Mouse (Mus musculus) heart, postnatal 0 days (tissue): Measurements from ENCODE around the gene Meis2. TPM values are rescaled to one million over a fixed set of nuclear protein-coding genes. Genes with fewer than 3 reads are reported as not detected.

Source experiments
- ATAC-seq: fragments of 200-750 bp; cut with Nextera tagmentation; 2 replicates; pipeline ENCODE4 v1.8.0; 2017; ENCODE audit warnings: low read depth, moderate number of reproducible peaks, moderate library complexity; ENCODE audit not compliant: insufficient read depth
- DNase-seq: peaks from one replicate; pipeline ENCODE4 v3.0.0-alpha.2; 2016; ENCODE audit warnings: low spot score
- H3K27ac ChIP-seq: fragments of 300-500 bp; sonication (generic); 2 replicates; pipeline ENCODE4 v1.5.1; 2014; ENCODE audit warnings: low read depth, mild to moderate bottlenecking
- H3K27me3 ChIP-seq: fragments of 300-500 bp; sonication (generic); 2 replicates; pipeline ENCODE4 v1.6.1; 2014; ENCODE audit warnings: low read length, mixed read lengths; ENCODE audit not compliant: control insufficient read depth, insufficient read depth
- H3K36me3 ChIP-seq: fragments of 300-500 bp; sonication (generic); replicated peaks from 2 replicates; pipeline ENCODE4 v1.6.1; 2014; ENCODE audit warnings: low read length, mixed read lengths; ENCODE audit not compliant: control insufficient read depth, insufficient read depth
- H3K4me1 ChIP-seq: fragments of 300-500 bp; sonication (generic); 2 replicates; pipeline ENCODE4 v1.6.1; 2014; ENCODE audit warnings: antibody characterized with exemption; ENCODE audit not compliant: control insufficient read depth, insufficient read depth
- H3K4me2 ChIP-seq: fragments of 300-500 bp; sonication (generic); 2 replicates; pipeline ENCODE4 v1.6.1; 2014; ENCODE audit warnings: low read depth, mild to moderate bottlenecking, low read length, moderate library complexity
- H3K4me3 ChIP-seq: fragments of 300-500 bp; sonication (generic); 2 replicates; pipeline ENCODE4 v1.5.1; 2014; ENCODE audit warnings: low read depth, low read length
- H3K9ac ChIP-seq: fragments of 300-500 bp; sonication (generic); replicated peaks from 2 replicates; pipeline ENCODE4 v1.6.1; 2014; ENCODE audit warnings: low read depth, low read length, mixed read lengths
- H3K9me3 ChIP-seq: fragments of 300-500 bp; sonication (generic); replicated peaks from 2 replicates; pipeline ENCODE4 v1.6.1; 2016; ENCODE audit warnings: low read length; ENCODE audit not compliant: control insufficient read depth
- CTCF ChIP-seq: IDR thresholded peaks from 2 replicates; pipeline ENCODE4 v1.5.1; 2016; ENCODE audit warnings: antibody characterized with exemption, control low read depth, low read depth
- EP300 ChIP-seq: IDR thresholded peaks from 2 replicates; pipeline ENCODE4 v1.6.1; 2016; ENCODE audit warnings: antibody characterized with exemption, low read depth
- WGBS: fragments of 180-500 bp; shearing (Covaris S2); extraction: QIAGEN DNeasy Blood & Tissue Kit; methylation state at CpG from one replicate; pipeline ENCODE4 v1.1.7; 2014; 5-methylcytosine and 5-hydroxymethylcytosine counted together
- polyA plus RNA-seq: library from polyadenylated mRNA; unstranded; fragments of >200 nt; fragmentation: Nextera tagmentation; extraction: Ambion mirVana; gene quantifications from 2 replicates; pipeline ENCODE4 v1.2.1, GENCODE M21; 2015
- total RNA-seq: library from RNA; depleted of rRNA; stranded (reverse); fragments of >200 nt; gene quantifications from 2 replicates; pipeline ENCODE4 v1.2.3, GENCODE M21; 2014; ENCODE audit warnings: low replicate concordance

The Meis2 gene
- total and polyA plus RNA-seq, 2 experiments from 2014 or later, result 15.4 to 42.2 TPM

- Histone ChIP-seq H3K4me1 (no peaks in the 10 kb centered on the region), H3K4me2 (no peak overlapping the region), H3K4me3 (no peak overlapping the region), H3K27me3 (no peaks in the 10 kb centered on the region), H3K27ac (no peak overlapping the region), H3K9ac (no peak overlapping the region), H3K36me3 (no peaks in the 10 kb centered on the region), H3K9me3 (no peaks in the 10 kb centered on the region)
- 77% methylated on average over 9 of the region's 9 CpGs for WGBS
- ATAC-seq, result no peak
- TF ChIP-seq CTCF (no peak), EP300 (no peak)
- no peak for DNase-seq
Observed at GRCm38 (mm10) chr2:115884184-115884583, 181.5 kb downstream of the Meis2 start.

GRCm38 (mm10) chr2:115883520-115883919 is 182.1 kb downstream of the Meis2 start:
- Histone ChIP-seq H3K36me3 (no peaks in the 10 kb centered on the region), H3K4me3 (no peak overlapping the region), H3K4me1 (no peaks in the 10 kb centered on the region), H3K27me3 (no peaks in the 10 kb centered on the region), H3K4me2 (no peak overlapping the region), H3K9ac (no peak overlapping the region), H3K9me3 (no peaks in the 10 kb centered on the region), H3K27ac (no peak overlapping the region)
- DNase-seq, result no peak
- no peak for ATAC-seq
- WGBS, result 78% methylated on average over 10 of the region's 10 CpGs
- TF ChIP-seq CTCF (no peak), EP300 (no peak)

DNA sequence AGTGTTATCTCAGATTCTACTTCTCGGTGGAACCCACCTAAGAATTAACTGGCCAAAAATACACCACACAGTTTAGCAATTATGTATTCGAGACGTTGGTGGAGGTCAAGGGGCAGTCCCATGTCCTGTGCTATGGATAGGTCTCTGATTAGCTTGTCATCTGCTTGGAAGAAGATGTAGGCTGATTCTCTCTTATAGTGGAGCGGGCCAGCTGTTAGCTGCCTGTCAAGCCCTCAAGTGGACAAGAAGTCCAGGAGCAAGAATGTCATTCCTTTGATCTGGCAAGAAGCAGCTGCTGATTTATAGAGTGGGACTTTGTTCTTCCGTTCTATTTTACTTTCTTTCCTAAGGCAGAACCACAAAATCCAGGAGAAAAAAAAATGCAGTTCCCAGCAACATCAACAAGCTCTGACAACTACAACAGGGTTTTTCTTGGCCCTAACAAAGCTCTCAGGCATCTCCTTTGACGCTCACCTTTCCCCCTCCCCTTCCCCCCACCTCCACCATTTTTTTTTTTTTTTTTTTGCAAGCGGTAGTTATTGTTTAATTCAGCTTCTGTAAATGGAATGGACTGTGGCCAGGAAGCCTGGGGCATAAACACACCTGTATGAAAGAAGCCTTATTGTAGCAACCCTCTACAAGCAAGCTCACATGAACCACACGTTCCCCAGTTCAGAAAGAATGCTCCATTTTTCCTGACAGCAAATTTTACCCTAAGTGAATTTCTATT is 189.7 kb downstream of the Meis2 start:
- Histone ChIP-seq H3K9me3 (no peaks in the 10 kb centered on the region), H3K27me3 (no peaks in the 10 kb centered on the region), H3K27ac (no peak overlapping the region), H3K9ac (no peak overlapping the region), H3K4me1 (peaks cover 18% of the 10 kb centered on the region; the same call in 1 of the 2 replicates), H3K4me3 (no peak overlapping the region), H3K4me2 (no peak overlapping the region), H3K36me3 (no peaks in the 10 kb centered on the region)
- TF ChIP-seq CTCF (no peak), EP300 (no peak)
- 34% methylated on average over 8 of the region's 8 CpGs for WGBS
- no peak for DNase-seq
- no peak for ATAC-seq

DNA sequence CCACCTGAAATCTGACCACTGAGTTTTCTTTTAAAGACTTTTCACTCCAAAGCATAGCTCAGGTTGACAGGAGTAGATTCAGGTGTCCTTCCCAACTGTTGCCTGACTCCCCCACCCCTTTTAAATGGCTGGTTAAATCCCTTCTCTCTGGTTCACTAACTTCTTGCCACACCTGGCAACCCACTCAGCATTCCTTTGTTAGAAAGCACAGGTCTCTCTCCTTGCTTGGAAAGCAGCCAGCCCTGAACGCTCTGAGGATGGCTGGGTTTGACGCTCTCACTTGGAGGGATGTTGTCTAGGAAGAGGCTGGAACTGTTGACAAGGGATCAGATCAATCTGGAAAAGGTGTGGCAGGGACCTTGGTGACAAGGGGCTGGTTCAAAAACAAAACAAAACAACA is 192.8 kb downstream of the Meis2 start:
- Histone ChIP-seq H3K27ac (no peak overlapping the region), H3K9ac (no peak overlapping the region), H3K9me3 (no peaks in the 10 kb centered on the region), H3K36me3 (peaks cover 7% of the 10 kb centered on the region; the same call in 1 of the 2 replicates), H3K4me1 (peaks cover 18% of the 10 kb centered on the region; the same call in 1 of the 2 replicates), H3K4me3 (no peak overlapping the region), H3K4me2 (no peak overlapping the region), H3K27me3 (no peaks in the 10 kb centered on the region)
- ATAC-seq (no peak), DNase-seq (no peak)
- TF ChIP-seq EP300 (no peak), CTCF (no peak)
- 29% methylated on average over 2 of the region's 2 CpGs for WGBS

DNA sequence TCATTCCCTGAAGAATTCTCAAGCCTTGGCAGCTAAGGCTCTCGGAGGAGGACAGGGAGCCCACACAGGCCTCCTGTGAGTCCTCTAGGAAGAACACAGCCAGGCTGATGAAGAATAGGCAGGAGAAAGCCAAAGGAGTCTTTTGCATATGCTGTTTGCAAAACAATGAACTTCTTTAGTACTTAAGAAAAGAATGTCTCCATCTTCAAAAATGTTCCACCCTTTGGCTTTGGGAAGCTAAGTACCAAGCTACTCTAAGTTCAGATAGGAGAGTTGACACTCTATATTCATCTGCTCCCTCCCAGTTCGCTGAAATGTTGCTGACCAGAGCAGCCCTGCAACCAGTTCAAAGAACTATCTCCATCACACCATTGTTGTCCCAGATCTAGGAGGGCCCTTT is 195.7 kb downstream of the Meis2 start:
- DNase-seq (no peak), ATAC-seq (no peak)
- WGBS, result 64% methylated on average over 2 of the region's 2 CpGs
- H3K27me3 ChIP-seq, result no peaks in the 10 kb centered on the region
- no peaks in the 10 kb centered on the region for H3K9me3 ChIP-seq
- peaks cover 8% of the 10 kb centered on the region; the same call in 1 of the 2 replicates for H3K4me1 ChIP-seq
- no peak overlapping the region for H3K27ac ChIP-seq
- no peak overlapping the region for H3K9ac ChIP-seq
- TF ChIP-seq CTCF, result no peak
- TF ChIP-seq EP300, result no peak
- H3K4me2 ChIP-seq, result no peak overlapping the region
- no peak overlapping the region for H3K4me3 ChIP-seq
- peaks cover 21% of the 10 kb centered on the region; the same call in 1 of the 2 replicates for H3K36me3 ChIP-seq
